Mouse (Mus musculus): ENCODE data around the gene Vamp1.
"Not testable (repeated sequence)": the region's sequence is repeated elsewhere in the genome, so short reads cannot be mapped to it uniquely, and the experiment has no call there.

Vamp1 gene

GRCm38 (mm10) chr6:125252285-125252684 is 36.9 kb downstream of the Vamp1 start:
- no peak for DNase-seq (ENCODE audit: low spot score)

GRCm38 (mm10) chr6:125252711-125253110 is 37.4 kb downstream of the Vamp1 start:
- DNase-seq (ENCODE audit: low spot score): no peak

GRCm38 (mm10) chr6:125253863-125254715 is 38.7 kb downstream of the Vamp1 start:
- no peak for DNase-seq (ENCODE audit: low spot score)

- no peak for DNase-seq (ENCODE audit: low spot score)
These were observed 40.2 kb downstream of the Vamp1 start for GRCm38 (mm10) chr6:125255516-125256044.

GRCm38 (mm10) chr6:125256222-125256966 is 41.0 kb downstream of the Vamp1 start:
- no peak for DNase-seq (ENCODE audit: low spot score)

GRCm38 (mm10) chr6:125260006-125260555 is 44.7 kb downstream of the Vamp1 start:
- no peak for DNase-seq (ENCODE audit: low spot score)

GRCm38 (mm10) chr6:125264219-125264618 is 48.9 kb downstream of the Vamp1 start:
- DNase-seq (ENCODE audit: low spot score): no peak

GRCm38 (mm10) chr6:125265239-125265638 is 49.9 kb downstream of the Vamp1 start:
- no peak for DNase-seq (ENCODE audit: low spot score)

- no peak for DNase-seq (ENCODE audit: low spot score)
These were observed 50.7 kb downstream of the Vamp1 start for GRCm38 (mm10) chr6:125266091-125266490.

GRCm38 (mm10) chr6:125266600-125266999 is 51.2 kb downstream of the Vamp1 start:
- not testable (repeated sequence) for DNase-seq (ENCODE audit: low spot score)

- DNase-seq (ENCODE audit: low spot score): no peak
These were observed 52.1 kb downstream of the Vamp1 start for GRCm38 (mm10) chr6:125267469-125267868.

GRCm38 (mm10) chr6:125268799-125269198 is 53.4 kb downstream of the Vamp1 start:
- no peak for DNase-seq (ENCODE audit: low spot score)

- DNase-seq (ENCODE audit: low spot score): peak; percentile 92
These were observed 56.3 kb downstream of the Vamp1 start for GRCm38 (mm10) chr6:125271455-125272227.

- no peak for DNase-seq (ENCODE audit: low spot score)
These were observed 57.0 kb downstream of the Vamp1 start for GRCm38 (mm10) chr6:125272228-125272785.

- no peak for DNase-seq (ENCODE audit: low spot score)
These were observed 59.7 kb downstream of the Vamp1 start for GRCm38 (mm10) chr6:125274841-125275563.

GRCm38 (mm10) chr6:125279729-125280128 is 64.4 kb downstream of the Vamp1 start:
- DNase-seq (ENCODE audit: low spot score): no peak

GRCm38 (mm10) chr6:125282721-125283120 is 67.4 kb downstream of the Vamp1 start:
- not testable (repeated sequence) for DNase-seq (ENCODE audit: low spot score)

GRCm38 (mm10) chr6:125284250-125284649 is 68.9 kb downstream of the Vamp1 start:
- no peak for DNase-seq (ENCODE audit: low spot score)

- DNase-seq (ENCODE audit: low spot score): no peak
These were observed 69.4 kb downstream of the Vamp1 start for GRCm38 (mm10) chr6:125284751-125285150.

GRCm38 (mm10) chr6:125285890-125286289 is 70.5 kb downstream of the Vamp1 start, which contains the start of gene Tuba3a:
Gene Tuba3a (minus strand): TSS chr6:125286042.
- no peak for DNase-seq (ENCODE audit: low spot score)

- DNase-seq (ENCODE audit: low spot score): peak; percentile 24
These were observed 71.6 kb downstream of the Vamp1 start for GRCm38 (mm10) chr6:125286944-125287343.
